Mouse (Mus musculus) stomach, embryonic 14.5 days (tissue): ENCODE measurements around the gene Rgs7. TPM values are rescaled to one million over a fixed set of nuclear protein-coding genes. Genes with fewer than 3 reads are reported as not detected.
A peak's percentile ranks its signal among the peaks of the same experiment; 100 is the strongest.

Experiments
- ATAC-seq: fragments of 200-750 bp; cut with Nextera tagmentation; 2 replicates; pipeline ENCODE4 v1.8.0; 2017; ENCODE audit warnings: low read depth, moderate TSS enrichment; ENCODE audit not compliant: insufficient number of reproducible peaks, insufficient read depth, low FRiP score
- H3K27ac ChIP-seq: fragments of 300-500 bp; sonication (generic); 2 replicates; pipeline ENCODE4 v1.5.1; 2014; ENCODE audit warnings: mild to moderate bottlenecking, low read length, moderate library complexity, mixed read lengths
- H3K27me3 ChIP-seq: fragments of 300-500 bp; sonication (generic); 2 replicates; pipeline ENCODE4 v1.6.1; 2014; ENCODE audit warnings: low read length, control low read depth, mixed read lengths; ENCODE audit not compliant: control insufficient read depth, insufficient read depth
- H3K36me3 ChIP-seq: fragments of 300-500 bp; sonication (generic); 2 replicates; pipeline ENCODE4 v1.6.1; 2014; ENCODE audit warnings: mild to moderate bottlenecking, control low read depth, low read length, moderate library complexity, mixed read lengths; ENCODE audit not compliant: control insufficient read depth, insufficient read depth
- H3K4me1 ChIP-seq: fragments of 300-500 bp; sonication (generic); 2 replicates; pipeline ENCODE4 v1.6.1; 2014; ENCODE audit warnings: low read length, control low read depth, mixed read lengths; ENCODE audit not compliant: control insufficient read depth, insufficient read depth
- H3K4me2 ChIP-seq: fragments of 300-500 bp; sonication (generic); replicated peaks from 2 replicates; pipeline ENCODE4 v1.6.1; 2014; ENCODE audit warnings: low read depth, low read length, control low read depth
- H3K4me3 ChIP-seq: fragments of 300-500 bp; sonication (generic); 2 replicates; pipeline ENCODE4 v1.5.1; 2014; ENCODE audit warnings: low read depth, low read length, control low read depth
- H3K9ac ChIP-seq: fragments of 300-500 bp; sonication (generic); replicated peaks from 2 replicates; pipeline ENCODE4 v1.6.1; 2014; ENCODE audit warnings: low read depth, mild to moderate bottlenecking, control low read depth, low read length, moderate library complexity, mixed read lengths
- H3K9me3 ChIP-seq: fragments of 300-500 bp; sonication (generic); 2 replicates; pipeline ENCODE4 v1.6.1; 2016; ENCODE audit warnings: low read depth, low read length, control low read depth; ENCODE audit not compliant: control insufficient read depth
- WGBS: fragments of 180-500 bp; shearing (Covaris S2); extraction: QIAGEN DNeasy Blood & Tissue Kit; methylation state at CpG from one replicate; pipeline ENCODE4 v1.1.7; 2014; 5-methylcytosine and 5-hydroxymethylcytosine counted together
- polyA plus RNA-seq: library from polyadenylated mRNA; unstranded; fragments of >200 nt; fragmentation: Nextera tagmentation; extraction: Ambion mirVana; gene quantifications from 2 replicates; pipeline ENCODE4 v1.2.1, GENCODE M21; 2014

Gene Rgs7
- polyA plus RNA-seq, 1 experiment from 2014 or later = 2.1 TPM

DNA sequence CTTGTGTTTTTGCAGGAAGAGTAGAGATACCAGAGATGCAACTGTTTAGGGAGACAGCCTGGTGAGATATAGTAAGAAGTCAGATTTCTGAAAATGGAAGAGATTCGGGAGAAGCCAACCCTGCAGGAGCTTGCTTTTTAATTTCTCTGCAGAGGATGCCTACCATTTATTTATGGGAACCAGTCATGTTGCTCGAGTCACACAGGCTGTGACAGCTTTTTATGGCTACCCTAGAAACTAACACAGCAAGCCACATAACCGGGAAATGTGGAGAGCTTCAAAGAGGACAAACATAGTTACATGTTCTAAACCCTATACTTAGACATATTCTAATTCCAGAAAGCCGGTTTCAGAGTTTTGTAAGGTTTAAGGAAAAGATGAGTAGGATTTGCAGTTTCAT, 349.2 kb downstream of the Rgs7 start:
- H3K4me3 ChIP-seq = no peak overlapping the region
- no peak overlapping the region for H3K4me2 ChIP-seq
- H3K27me3 ChIP-seq = no peaks in the 10 kb centered on the region
- no peaks in the 10 kb centered on the region for H3K36me3 ChIP-seq
- H3K27ac ChIP-seq = no peak overlapping the region
- no peak for ATAC-seq
- WGBS = 79% methylated on average over 4 of the region's 4 CpGs
- no peaks in the 10 kb centered on the region for H3K9me3 ChIP-seq
- H3K4me1 ChIP-seq = no peaks in the 10 kb centered on the region
- H3K9ac ChIP-seq = no peak overlapping the region

DNA sequence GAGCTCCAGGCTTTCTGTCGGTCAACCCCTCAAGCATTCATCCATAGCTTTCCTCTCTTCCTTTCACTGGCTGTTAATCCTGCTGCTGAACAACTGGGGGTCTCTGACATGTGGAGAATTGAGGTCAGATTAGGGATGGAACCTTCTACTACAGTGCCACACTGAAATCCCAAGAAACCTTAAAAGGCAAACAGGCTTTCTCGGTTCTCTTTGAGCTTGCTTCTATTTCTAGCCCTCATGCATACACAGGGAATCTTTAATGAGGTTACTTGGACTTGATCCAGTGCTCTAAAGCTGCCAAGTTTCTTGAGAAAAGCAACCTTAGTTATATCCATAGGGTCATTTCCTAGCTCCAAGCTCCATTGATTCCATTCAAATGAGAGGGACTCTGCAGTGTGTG, 363.8 kb downstream of the Rgs7 start:
- Histone ChIP-seq H3K27ac (peak overlapping the region; percentile 55; the same call in 1 of the 2 replicates), H3K9ac (no peak overlapping the region), H3K9me3 (no peaks in the 10 kb centered on the region), H3K27me3 (no peaks in the 10 kb centered on the region), H3K4me2 (no peak overlapping the region), H3K36me3 (no peaks in the 10 kb centered on the region), H3K4me1 (0 out of 2 replicates have a peak, but pooled peaks cover 3% of the 10 kb centered on the region), H3K4me3 (no peak overlapping the region)
- 45% methylated on average over 2 of the region's 2 CpGs for WGBS
- ATAC-seq = no peak

DNA sequence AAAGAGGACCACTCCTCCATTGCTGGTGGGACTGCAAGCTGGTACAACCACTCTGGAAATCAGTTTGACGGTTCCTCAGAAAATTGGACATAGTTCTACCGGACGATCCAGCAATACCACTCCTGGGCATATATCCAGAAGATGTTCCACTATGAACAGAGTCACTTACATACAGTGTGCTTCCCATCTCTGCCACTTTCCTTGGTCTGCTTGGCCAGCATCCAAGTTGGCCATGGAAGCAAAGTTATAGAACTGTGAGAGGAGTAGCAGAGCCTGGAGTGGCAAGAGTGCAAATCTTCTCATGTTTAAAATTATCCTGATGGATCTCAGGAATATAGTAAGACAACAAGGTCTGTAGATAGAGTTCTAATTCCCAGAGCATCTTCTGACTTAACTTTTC, 367.9 kb downstream of the Rgs7 start:
- H3K9me3 ChIP-seq = no peaks in the 10 kb centered on the region
- H3K9ac ChIP-seq = no peak overlapping the region
- H3K27ac ChIP-seq = no peak overlapping the region
- H3K4me3 ChIP-seq = no peak overlapping the region
- H3K4me1 ChIP-seq = 0 out of 2 replicates have a peak, but pooled peaks cover 3% of the 10 kb centered on the region
- no peak overlapping the region for H3K4me2 ChIP-seq
- H3K36me3 ChIP-seq = no peaks in the 10 kb centered on the region
- ATAC-seq = no peak
- H3K27me3 ChIP-seq = no peaks in the 10 kb centered on the region
- WGBS = 92% methylated on average over 3 of the region's 3 CpGs

DNA sequence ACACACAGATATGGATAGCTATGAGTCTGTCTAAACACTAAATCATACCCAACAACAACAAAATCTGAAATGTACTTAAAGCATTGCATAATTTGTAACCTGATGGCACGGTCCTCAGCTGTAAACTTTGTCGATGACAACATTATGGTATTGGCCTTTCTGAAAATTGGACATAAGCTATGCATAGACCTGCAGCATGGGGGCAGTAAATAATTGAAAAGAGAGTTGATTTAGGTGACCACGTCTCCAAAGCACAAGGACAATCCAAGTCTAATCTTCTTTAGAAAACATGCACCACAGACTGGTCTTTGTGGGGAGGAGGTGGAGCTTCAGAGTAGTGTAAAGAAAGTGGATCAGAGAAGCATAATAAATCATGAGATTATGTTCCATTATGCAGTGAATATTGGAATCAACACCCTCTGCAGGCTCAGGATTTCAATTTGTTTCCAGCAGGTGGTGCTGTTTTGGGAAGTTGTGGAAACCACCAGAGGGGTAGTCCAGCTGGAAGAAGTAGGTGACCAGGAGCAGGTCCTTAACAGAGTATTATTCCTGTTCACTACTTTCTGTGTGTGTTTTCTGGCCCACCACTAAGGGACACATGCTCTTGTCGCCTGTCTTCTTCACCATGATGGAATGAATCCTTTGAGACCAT, 373.3 kb downstream of the Rgs7 start:
- 72% methylated on average over 4 of the region's 4 CpGs for WGBS
- H3K4me1 ChIP-seq = no peaks in the 10 kb centered on the region
- H3K36me3 ChIP-seq = no peaks in the 10 kb centered on the region
- H3K4me3 ChIP-seq = no peak overlapping the region
- no peaks in the 10 kb centered on the region for H3K9me3 ChIP-seq
- H3K27me3 ChIP-seq = no peaks in the 10 kb centered on the region
- no peak overlapping the region for H3K4me2 ChIP-seq
- no peak overlapping the region for H3K9ac ChIP-seq
- H3K27ac ChIP-seq = no peak overlapping the region
- no peak for ATAC-seq

DNA sequence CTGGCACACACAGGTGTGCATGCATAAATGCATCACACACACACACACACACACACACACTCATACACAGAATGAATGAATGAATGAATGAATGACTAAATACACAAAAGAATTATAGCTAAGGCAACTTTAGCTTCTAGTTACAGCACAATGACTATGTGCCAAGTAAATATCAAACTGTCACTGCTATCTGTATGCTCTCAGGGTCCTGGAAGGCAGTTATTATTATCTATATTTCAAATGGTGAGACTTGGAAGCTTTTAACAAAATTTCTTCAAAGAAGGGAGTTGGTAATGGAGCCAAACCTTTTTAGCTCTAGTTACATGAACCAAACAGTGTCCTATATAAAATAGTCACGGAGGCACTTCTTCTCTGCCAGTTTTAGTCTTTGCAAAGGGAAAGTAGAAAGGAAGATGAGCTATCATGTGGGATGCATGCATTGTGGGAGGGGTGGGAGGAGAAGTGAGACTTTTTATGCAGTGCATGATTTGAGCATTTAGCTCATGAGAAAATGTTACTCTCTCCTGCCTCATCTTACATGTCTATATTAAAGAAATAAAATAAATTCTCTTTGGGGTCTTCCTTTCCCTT, 383.9 kb downstream of the Rgs7 start:
- no peak overlapping the region for H3K9ac ChIP-seq
- no peaks in the 10 kb centered on the region for H3K9me3 ChIP-seq
- no peak overlapping the region for H3K4me2 ChIP-seq
- no peaks in the 10 kb centered on the region for H3K27me3 ChIP-seq
- no peak overlapping the region for H3K27ac ChIP-seq
- no peak overlapping the region for H3K4me3 ChIP-seq
- ATAC-seq = no peak
- no peaks in the 10 kb centered on the region for H3K36me3 ChIP-seq
- 92% methylated on average over 1 of the region's 1 CpGs for WGBS
- H3K4me1 ChIP-seq = no peaks in the 10 kb centered on the region

DNA sequence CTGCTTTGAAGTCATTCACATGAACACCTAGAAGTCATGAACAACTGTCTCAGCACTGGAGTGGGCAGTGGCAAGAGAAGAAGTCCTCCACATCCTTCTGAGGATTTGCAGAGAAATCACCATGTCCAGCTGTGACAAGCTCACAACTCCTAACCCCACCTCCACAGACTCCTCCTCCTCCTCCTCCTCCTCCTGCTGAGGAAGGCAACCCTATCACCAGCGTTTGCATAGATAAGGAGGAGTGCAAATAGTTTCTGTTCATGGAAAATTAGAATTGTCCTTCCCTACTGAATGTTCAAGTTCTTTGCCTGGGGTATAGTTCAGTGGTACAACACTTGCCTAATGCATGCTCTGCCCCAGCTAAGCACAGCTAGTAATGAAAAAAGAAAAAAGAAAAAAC, 386.0 kb downstream of the Rgs7 start:
- WGBS = 29% methylated on average over 1 of the region's 1 CpGs
- H3K9ac ChIP-seq = no peak overlapping the region

DNA sequence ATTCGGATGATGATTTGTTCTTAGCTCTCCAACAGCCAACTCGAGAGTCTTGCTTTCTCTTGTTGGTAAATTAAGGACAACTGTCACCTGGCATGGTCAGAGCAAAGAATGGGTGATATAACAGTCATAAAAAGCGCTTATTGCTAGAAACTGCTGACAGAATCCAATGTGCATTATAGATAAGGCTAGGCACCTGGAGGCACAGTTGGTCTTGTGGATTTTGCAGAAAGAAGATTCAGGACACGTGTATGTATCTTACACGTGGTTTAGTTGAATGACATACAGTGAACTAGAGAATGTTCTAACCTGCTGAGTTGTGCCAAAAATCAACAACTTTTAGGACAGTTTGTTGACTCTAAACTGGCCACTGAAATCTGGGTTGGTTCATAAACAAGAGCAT, 386.9 kb downstream of the Rgs7 start:
- no peaks in the 10 kb centered on the region for H3K9me3 ChIP-seq
- no peak overlapping the region for H3K9ac ChIP-seq
- H3K4me3 ChIP-seq = no peak overlapping the region
- no peaks in the 10 kb centered on the region for H3K27me3 ChIP-seq
- no peak overlapping the region for H3K27ac ChIP-seq
- H3K36me3 ChIP-seq = no peaks in the 10 kb centered on the region
- H3K4me2 ChIP-seq = no peak overlapping the region
- 82% methylated on average over 5 of the region's 5 CpGs for WGBS
- no peaks in the 10 kb centered on the region for H3K4me1 ChIP-seq
- no peak for ATAC-seq

More for the DNA sequence above, 386.0 kb downstream of the Rgs7 start:
- no peak overlapping the region for H3K4me2 ChIP-seq
- no peak overlapping the region for H3K27ac ChIP-seq
- H3K9me3 ChIP-seq = no peaks in the 10 kb centered on the region
- H3K27me3 ChIP-seq = no peaks in the 10 kb centered on the region
- H3K4me3 ChIP-seq = no peak overlapping the region
- no peaks in the 10 kb centered on the region for H3K4me1 ChIP-seq
- no peaks in the 10 kb centered on the region for H3K36me3 ChIP-seq
- ATAC-seq = no peak

DNA sequence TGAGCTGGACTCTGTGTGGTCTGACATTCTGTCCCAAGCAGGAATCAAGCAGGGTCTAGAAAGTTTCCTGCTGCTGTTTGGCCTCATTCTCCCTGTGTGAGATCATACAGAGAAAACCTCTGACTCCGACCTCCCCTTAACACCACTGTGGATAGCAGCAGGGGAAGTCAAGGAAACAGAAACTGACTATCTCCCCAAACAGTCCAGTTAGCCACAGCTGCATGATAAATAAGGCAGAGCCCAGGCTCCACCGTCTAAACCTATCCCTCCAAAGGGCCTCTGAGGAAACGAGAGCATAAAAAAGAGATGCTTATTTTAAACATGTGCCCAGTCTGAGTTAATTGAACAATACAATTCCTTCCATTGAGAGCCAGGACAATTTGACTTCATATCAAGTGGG, 395.3 kb downstream of the Rgs7 start:
- no peak overlapping the region for H3K4me2 ChIP-seq
- no peaks in the 10 kb centered on the region for H3K27me3 ChIP-seq
- H3K36me3 ChIP-seq = no peaks in the 10 kb centered on the region
- H3K27ac ChIP-seq = no peak overlapping the region
- no peak overlapping the region for H3K9ac ChIP-seq
- H3K4me1 ChIP-seq = no peaks in the 10 kb centered on the region
- no peak overlapping the region for H3K4me3 ChIP-seq
- WGBS = 47% methylated on average over 3 of the region's 3 CpGs
- ATAC-seq = no peak
- H3K9me3 ChIP-seq = no peaks in the 10 kb centered on the region

DNA sequence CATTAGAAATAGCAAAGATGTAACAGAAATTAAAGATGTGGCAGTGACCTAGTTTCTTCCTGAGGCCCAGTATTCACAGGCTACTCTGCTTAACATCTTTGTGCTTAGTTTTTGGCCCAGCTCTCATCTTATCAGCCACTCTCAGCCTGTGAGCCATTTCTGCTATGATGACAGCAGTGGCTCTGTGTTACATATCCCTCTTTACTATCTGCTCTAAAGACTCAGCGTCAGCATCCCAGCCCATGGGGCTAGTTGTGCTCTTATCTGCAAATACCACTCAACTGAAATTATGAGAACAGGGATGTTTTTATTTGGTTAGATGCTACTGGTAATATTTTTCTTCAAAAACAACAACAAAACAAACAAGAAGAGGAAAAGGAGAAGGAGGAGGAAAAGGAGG, 410.2 kb downstream of the Rgs7 start:
- Histone ChIP-seq H3K9ac (no peak overlapping the region), H3K4me3 (no peak overlapping the region), H3K4me2 (no peak overlapping the region), H3K27ac (no peak overlapping the region), H3K9me3 (no peaks in the 10 kb centered on the region), H3K4me1 (no peaks in the 10 kb centered on the region), H3K27me3 (no peaks in the 10 kb centered on the region), H3K36me3 (no peaks in the 10 kb centered on the region)
- WGBS = 70% methylated on average over 1 of the region's 1 CpGs
- peak; percentile 75; the same call in 1 of the 2 replicates for ATAC-seq
